Mouse (Mus musculus): ENCODE results near the gene Tmc6.
"Not testable (repeated sequence)": the region's sequence is repeated elsewhere in the genome, so short reads cannot be mapped to it uniquely, and the experiment has no call there.

Tmc6 gene

GRCm38 (mm10) chr11:117810401-117811046 lies 28.5 kb upstream of the Tmc6 start:
- DNase-seq (ENCODE audit: low spot score in 2 of 2) = peak; percentile 83 to 87

- peak; percentile 67 to 78 for DNase-seq (ENCODE audit: low spot score in 2 of 2)
Measured at GRCm38 (mm10) chr11:117809407-117810311, 27.7 kb upstream of the Tmc6 start, which contains the start of the genes Gm20708 and Syngr2. TSS of gene Gm20708 (plus strand) at chr11:117809668. TSS of gene Syngr2 (plus strand) at chr11:117809668.

GRCm38 (mm10) chr11:117806781-117807180 lies 24.8 kb upstream of the Tmc6 start:
- no peak for DNase-seq (ENCODE audit: low spot score in 2 of 2)

GRCm38 (mm10) chr11:117803166-117803688 lies 21.2 kb upstream of the Tmc6 start:
- no peak for DNase-seq (ENCODE audit: low spot score in 2 of 2)

GRCm38 (mm10) chr11:117801650-117802049 lies 19.7 kb upstream of the Tmc6 start:
- no peak for DNase-seq (ENCODE audit: low spot score in 2 of 2)

- DNase-seq (ENCODE audit: low spot score in 2 of 2) = no peak
Measured at GRCm38 (mm10) chr11:117800038-117800437, 18.0 kb upstream of the Tmc6 start.

- no peak for DNase-seq (ENCODE audit: low spot score in 2 of 2)
Measured at GRCm38 (mm10) chr11:117799174-117799573, 17.2 kb upstream of the Tmc6 start.

- DNase-seq (ENCODE audit: low spot score in 2 of 2) = no peak
Measured at GRCm38 (mm10) chr11:117798160-117798541, 16.2 kb upstream of the Tmc6 start.

- no peak for DNase-seq (ENCODE audit: low spot score in 2 of 2)
Measured at GRCm38 (mm10) chr11:117797511-117798159, 15.6 kb upstream of the Tmc6 start, which contains the start of gene 6030468B19Rik. TSS of gene 6030468B19Rik (plus strand) at chr11:117797660.

- DNase-seq (ENCODE audit: low spot score in 2 of 2) = no peak
Measured at GRCm38 (mm10) chr11:117796954-117797353, 15.0 kb upstream of the Tmc6 start.

- no peak for DNase-seq (ENCODE audit: low spot score in 2 of 2)
Measured at GRCm38 (mm10) chr11:117794035-117794551, 12.1 kb upstream of the Tmc6 start.

GRCm38 (mm10) chr11:117792281-117792888 lies 10.4 kb upstream of the Tmc6 start:
- DNase-seq (ENCODE audit: low spot score in 2 of 2) = no peak

- no peak for DNase-seq (ENCODE audit: low spot score in 2 of 2)
Measured at GRCm38 (mm10) chr11:117791441-117791761, 9.4 kb upstream of the Tmc6 start.

- DNase-seq (ENCODE audit: low spot score in 2 of 2) = no peak
Measured at GRCm38 (mm10) chr11:117790703-117791440, 8.9 kb upstream of the Tmc6 start.

- DNase-seq (ENCODE audit: low spot score in 2 of 2) = peak; percentile 46 to 58
Measured at GRCm38 (mm10) chr11:117790286-117790685, 8.3 kb upstream of the Tmc6 start.

GRCm38 (mm10) chr11:117788481-117788880 lies 6.5 kb upstream of the Tmc6 start:
- DNase-seq (ENCODE audit: low spot score in 2 of 2) = not testable (repeated sequence)

GRCm38 (mm10) chr11:117786294-117786693 lies 4.3 kb upstream of the Tmc6 start:
- DNase-seq (ENCODE audit: low spot score in 2 of 2) = peak in 1 of 2 experiments; percentile 41

GRCm38 (mm10) chr11:117783683-117784309 lies 1.8 kb upstream of the Tmc6 start:
- DNase-seq (ENCODE audit: low spot score in 2 of 2) = peak in 1 of 2 experiments; percentile 57

- DNase-seq (ENCODE audit: low spot score in 2 of 2) = peak; percentile 47 to 67
Measured at GRCm38 (mm10) chr11:117783089-117783488, 1.1 kb upstream of the Tmc6 start.

- no peak for DNase-seq (ENCODE audit: low spot score in 2 of 2)
Measured at GRCm38 (mm10) chr11:117782705-117783034, 672 bp upstream of the Tmc6 start.
